Mouse (Mus musculus): ENCODE measurements around the gene Rgs17.
A peak's percentile ranks its signal among the peaks of the same experiment; 100 is the strongest.

DNA sequence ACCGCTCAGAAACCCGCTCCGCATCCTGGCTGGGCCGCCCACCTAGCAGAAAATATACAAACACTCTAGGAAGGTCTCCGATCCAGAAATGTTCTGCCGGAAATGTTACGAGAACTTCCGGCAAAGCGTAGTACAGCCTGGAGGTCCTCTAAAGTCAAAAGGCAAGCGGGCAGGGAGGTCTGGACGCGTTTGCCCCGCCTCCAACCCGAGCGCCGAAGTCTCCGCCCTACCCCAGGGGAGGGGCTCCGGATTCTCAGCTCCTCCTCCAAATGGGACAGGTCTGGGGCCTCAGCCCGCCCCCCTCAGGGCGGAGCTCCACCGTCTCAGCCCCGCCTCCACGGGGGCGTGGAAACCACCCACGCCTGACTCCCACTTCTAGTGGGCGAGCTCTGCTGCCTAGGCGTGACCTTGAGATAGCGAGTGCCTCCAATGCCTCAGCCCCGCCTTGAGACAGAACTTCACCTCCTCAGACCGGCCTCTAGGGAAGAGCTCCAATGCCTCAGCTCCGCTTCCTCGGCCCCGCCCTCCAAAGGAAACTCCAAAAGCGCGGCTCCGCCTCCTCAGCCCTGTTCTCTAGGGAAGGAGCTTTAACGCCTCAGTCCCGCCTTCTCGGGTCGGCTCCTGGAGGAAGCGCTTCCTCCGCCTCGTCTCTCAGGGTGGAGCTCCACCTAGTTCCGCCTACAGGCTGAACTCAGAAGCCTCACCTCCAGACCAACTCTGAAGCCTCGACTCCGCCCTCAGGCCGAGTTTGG lies 98.3 kb downstream of the Rgs17 start, which contains the start of gene Mtrf1l:
- TF ChIP-seq POLR2A (IDR thresholded peaks at IDR 0.05; ENCODE audit: control insufficient read depth, low read depth, low read length) (peak; percentile 74), CTCF (IDR thresholded peaks at IDR 0.05; ENCODE audit: control insufficient read depth, insufficient read depth, insufficient replicate concordance, low read depth, low read length) (no peak)

All from testis, adult 2 months (tissue).